Mouse (Mus musculus): ENCODE data around the gene St3gal4.

DNA sequence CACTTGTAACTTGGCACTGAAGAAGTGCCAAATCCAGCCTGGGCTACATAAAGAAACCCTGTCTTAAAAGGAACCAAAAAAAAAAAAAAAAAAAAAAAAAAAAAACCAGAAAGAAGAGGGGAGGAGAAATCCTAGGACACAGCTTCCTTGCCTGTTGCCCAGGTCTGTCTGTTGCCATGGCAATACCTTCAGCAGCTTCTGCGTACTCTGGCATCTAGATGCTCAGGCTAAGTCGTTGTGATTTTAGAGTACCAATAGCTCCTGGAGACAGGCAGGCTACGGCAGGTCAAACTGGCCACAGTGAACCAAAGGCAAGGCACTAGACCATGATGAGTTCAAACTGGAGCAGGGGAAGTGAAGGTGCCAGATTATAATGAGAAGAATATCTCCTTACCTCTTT is 65.4 kb downstream of the St3gal4 start:
- TF ChIP-seq CTCF (IDR thresholded peaks at IDR 0.05; ENCODE audit: low read depth) = no peak
- no peak for TF ChIP-seq EP300 (IDR thresholded peaks at IDR 0.05; ENCODE audit: low read depth)
